Mouse (Mus musculus) CH12.LX (cell line): ENCODE measurements around the gene Tgfb2. TPM values are rescaled to one million over a fixed set of nuclear protein-coding genes. Genes with fewer than 3 reads are reported as not detected.

Source experiments
- DNase-seq: peaks from one replicate; pipeline ENCODE4 v3.0.0-alpha.2; 2013; ENCODE audit errors: extremely low read depth
- H3K27ac ChIP-seq: 2 replicates; pipeline ENCODE4 v1.5.1; 2012; ENCODE audit warnings: low read depth, mild to moderate bottlenecking, control low read depth, moderate library complexity; ENCODE audit not compliant: insufficient read depth
- H3K27me3 ChIP-seq: replicated peaks from 2 replicates; pipeline ENCODE3; 2012; ENCODE audit warnings: inconsistent platforms
- H3K36me3 ChIP-seq, 2 experiments: replicated peaks in 1 of 2; 2 replicates each; pipeline versions ENCODE3 to v1.6.1; 2012; ENCODE audit warnings: inconsistent platforms in 1 of 2, low read length in 1 of 2, mild to moderate bottlenecking in 1 of 2, mixed read lengths in 1 of 2, moderate library complexity in 1 of 2; ENCODE audit not compliant: control insufficient read depth in 1 of 2, insufficient read depth in 1 of 2
- H3K4me1 ChIP-seq, 2 experiments: 2 replicates each; pipeline ENCODE4 v1.6.1; 2012; ENCODE audit warnings: inconsistent platforms in 1 of 2, moderate library complexity in 1 of 2; ENCODE audit not compliant: insufficient read depth in 2 of 2, control insufficient read depth in 1 of 2
- H3K4me2 ChIP-seq: 2 replicates; pipeline ENCODE4 v1.6.1; 2012; ENCODE audit warnings: low read depth, mild to moderate bottlenecking, control low read depth; ENCODE audit not compliant: poor library complexity, insufficient read depth, severe bottlenecking
- H3K4me3 ChIP-seq, 3 experiments: fragments of 150-350 bp in 1 of 3; sonication (generic) in 1 of 3; replicated peaks in 1 of 3; 2 replicates each; pipeline versions ENCODE3 to v1.5.1; 2011 to 2012; ENCODE audit warnings: low read depth in 2 of 3, low read length in 2 of 3, mild to moderate bottlenecking in 2 of 3, moderate library complexity in 2 of 3, control low read depth in 1 of 3, improper control_type of control experiment in 1 of 3, inconsistent platforms in 1 of 3, mixed read lengths in 1 of 3; ENCODE audit not compliant: poor library complexity in 1 of 3
- H3K79me2 ChIP-seq: replicated peaks from 2 replicates; pipeline ENCODE4 v1.6.1; 2012; ENCODE audit warnings: mild to moderate bottlenecking, moderate library complexity; ENCODE audit not compliant: control insufficient read depth, poor library complexity, insufficient read depth, severe bottlenecking; ENCODE audit errors: extremely low read depth
- H3K9ac ChIP-seq: 2 replicates; pipeline ENCODE4 v1.6.1; 2012; ENCODE audit warnings: low read depth, mild to moderate bottlenecking, control low read depth, moderate library complexity; ENCODE audit not compliant: insufficient read depth
- H3K9me3 ChIP-seq: replicated peaks from 2 replicates; pipeline ENCODE3; 2012; ENCODE audit warnings: low read length, inconsistent platforms, mixed read lengths
- BHLHE40 ChIP-seq: IDR thresholded peaks from 2 replicates; pipeline ENCODE4 v1.6.1; 2011; ENCODE audit warnings: mild to moderate bottlenecking, low read depth, low read length, improper control_type of control experiment
- ETS1 ChIP-seq: conservative IDR thresholded peaks from 2 replicates; pipeline ENCODE4 v1.6.1; 2012; ENCODE audit warnings: low read depth, mild to moderate bottlenecking, inconsistent platforms, low read length, improper control_type of control experiment, moderate library complexity
- GABPA ChIP-seq: IDR thresholded peaks from 2 replicates; pipeline ENCODE4 v1.6.1; 2012; ENCODE audit warnings: low read depth, low read length, improper control_type of control experiment, inconsistent platforms; ENCODE audit not compliant: insufficient replicate concordance
- HCFC1 ChIP-seq: IDR thresholded peaks from 2 replicates; pipeline ENCODE4 v1.6.1; 2012; ENCODE audit warnings: low read depth, mild to moderate bottlenecking, inconsistent platforms, low read length, improper control_type of control experiment
- IRF4 ChIP-seq: IDR thresholded peaks from 2 replicates; pipeline ENCODE4 v1.6.1; 2014; ENCODE audit warnings: low read depth, mild to moderate bottlenecking, inconsistent platforms, low read length, improper control_type of control experiment
- JUN ChIP-seq: IDR thresholded peaks from 2 replicates; pipeline ENCODE4 v1.6.1; 2011; ENCODE audit warnings: low read depth, mild to moderate bottlenecking, low read length, improper control_type of control experiment, moderate library complexity; ENCODE audit not compliant: insufficient read depth
- KAT2A ChIP-seq: IDR thresholded peaks from 2 replicates; pipeline ENCODE4 v1.6.1; 2012; ENCODE audit warnings: low read length, improper control_type of control experiment, inconsistent platforms; ENCODE audit not compliant: insufficient replicate concordance
- MAFK ChIP-seq: IDR thresholded peaks from 2 replicates; pipeline ENCODE4 v1.6.1; 2011; ENCODE audit warnings: low read length, improper control_type of control experiment; ENCODE audit not compliant: insufficient replicate concordance
- MAX ChIP-seq: IDR thresholded peaks from 2 replicates; pipeline ENCODE4 v1.6.1; 2011; ENCODE audit warnings: low read length, improper control_type of control experiment
- MAZ ChIP-seq: IDR thresholded peaks from 2 replicates; pipeline ENCODE4 v1.6.1; 2012; ENCODE audit warnings: low read depth, mild to moderate bottlenecking, inconsistent platforms, low read length, improper control_type of control experiment, moderate library complexity
- MEF2A ChIP-seq: IDR thresholded peaks from 2 replicates; pipeline ENCODE4 v1.6.1; 2014; ENCODE audit warnings: low read depth, mild to moderate bottlenecking, inconsistent platforms, low read length, improper control_type of control experiment, borderline replicate concordance
- MYC ChIP-seq: IDR thresholded peaks from 2 replicates; pipeline ENCODE4 v1.6.1; 2011; ENCODE audit warnings: low read depth, mild to moderate bottlenecking, improper control_type of control experiment, low read length
- NELFE ChIP-seq: IDR thresholded peaks from 2 replicates; pipeline ENCODE4 v1.6.1; 2011; ENCODE audit warnings: low read depth, low read length, improper control_type of control experiment
- PAX5 ChIP-seq: IDR thresholded peaks from 2 replicates; pipeline ENCODE4 v1.6.1; 2012; ENCODE audit warnings: low read length, inconsistent platforms, mixed read lengths
- RAD21 ChIP-seq: IDR thresholded peaks from 2 replicates; pipeline ENCODE4 v1.6.1; 2011; ENCODE audit warnings: low read depth, mild to moderate bottlenecking, low read length, improper control_type of control experiment, moderate library complexity
- SIN3A ChIP-seq: IDR thresholded peaks from 2 replicates; pipeline ENCODE4 v1.6.1; 2012; ENCODE audit warnings: low read length, improper control_type of control experiment, inconsistent platforms
- SMC3 ChIP-seq: IDR thresholded peaks from 2 replicates; pipeline ENCODE4 v1.6.1; 2011; ENCODE audit warnings: low read depth, low read length, improper control_type of control experiment
- TBP ChIP-seq: conservative IDR thresholded peaks from 2 replicates; pipeline ENCODE4 v1.6.1; 2011; ENCODE audit warnings: low read depth, low read length, improper control_type of control experiment
- UBTF ChIP-seq: IDR thresholded peaks from 2 replicates; pipeline ENCODE4 v1.6.1; 2012; ENCODE audit warnings: low read depth, mild to moderate bottlenecking, inconsistent platforms, low read length, improper control_type of control experiment, moderate library complexity
- USF2 ChIP-seq: conservative IDR thresholded peaks from 2 replicates; pipeline ENCODE4 v1.6.1; 2011; ENCODE audit warnings: low read depth, low read length, improper control_type of control experiment
- ZC3H11A ChIP-seq: IDR thresholded peaks from 2 replicates; pipeline ENCODE4 v1.6.1; 2012; ENCODE audit warnings: low read depth, mild to moderate bottlenecking, inconsistent platforms, low read length, improper control_type of control experiment
- ZKSCAN1 ChIP-seq: IDR thresholded peaks from 2 replicates; pipeline ENCODE4 v1.6.1; 2012; ENCODE audit warnings: low read depth, inconsistent platforms, low read length, improper control_type of control experiment, borderline replicate concordance
- ZMIZ1 ChIP-seq: IDR thresholded peaks from 2 replicates; pipeline ENCODE4 v1.6.1; 2012; ENCODE audit warnings: low read depth, mild to moderate bottlenecking, inconsistent platforms, low read length, improper control_type of control experiment
- ZNF384 ChIP-seq: IDR thresholded peaks from 2 replicates; pipeline ENCODE4 v1.6.1; 2012; ENCODE audit warnings: low read depth, low read length, improper control_type of control experiment, inconsistent platforms
- dilution Hi-C: fragments of 300-500 bp; cut with MboI; formaldehyde crosslinking; loops from 2 replicates; pipeline ENCODE4 v1.14.3; 2020; ENCODE audit warnings: low sequenced_read_pairs; ENCODE audit not compliant: extremely low pct_unique_long_range_greater_than_20kb, extremely low pct_ligation_motif_present
- in situ Hi-C: fragments of 300-500 bp; cut with MboI; formaldehyde crosslinking; loops from 3 replicates; pipeline ENCODE4 v1.14.3; 2019; ENCODE audit warnings: low sequenced_read_pairs, low pct_ligation_motif_present, low pct_unique_long_range_greater_than_20kb, mixed read lengths
- polyA plus RNA-seq: library from polyadenylated mRNA; unstranded; fragments of >175 nt; gene quantifications from 2 replicates; pipeline ENCODE4 v1.2.1, GENCODE M21; 2012; ENCODE audit warnings: low read depth; ENCODE audit not compliant: insufficient read length
- total RNA-seq, 2 experiments: library from RNA; depleted of rRNA; stranded (reverse); fragments of 300-350 nt in 1 of 2; fragments of >200 nt in 1 of 2; gene quantifications; 2 replicates each; pipeline ENCODE4 v1.2.3; 2012 to 2014

Gene Tgfb2
- total and polyA plus RNA-seq, 3 experiments, result 0.04 TPM; not detected in 2

GRCm38 (mm10) chr1:186675263-186675662 is 30.5 kb downstream of the Tgfb2 start:
- no peaks in the 10 kb centered on the region for H3K36me3 ChIP-seq
- in situ Hi-C loops (no loop called here), dilution Hi-C loops (no loop called here)
- no peaks in the 10 kb centered on the region for H3K4me1 ChIP-seq
- no peak overlapping the region for H3K9ac ChIP-seq
- no peak overlapping the region for H3K27ac ChIP-seq
- DNase-seq, result no peak
- H3K9me3 ChIP-seq, result no peaks in the 10 kb centered on the region
- H3K27me3 ChIP-seq, result no peaks in the 10 kb centered on the region
- H3K4me2 ChIP-seq, result no peak overlapping the region
- TF ChIP-seq MYC (no peak), PAX5 (no peak), UBTF (no peak), SMC3 (no peak), BHLHE40 (no peak), ZNF384 (no peak), MEF2A (no peak), ZKSCAN1 (no peak), NELFE (no peak), USF2 (no peak), GABPA (no peak), ZC3H11A (no peak), MAZ (no peak), ZMIZ1 (no peak), MAFK (no peak)
- H3K4me3 ChIP-seq, result no peak overlapping the region
- H3K79me2 ChIP-seq, result no peaks in the 10 kb centered on the region

- in situ Hi-C loops (no loop called here), dilution Hi-C loops (no loop called here)
- Histone ChIP-seq H3K9me3 (no peaks in the 10 kb centered on the region), H3K36me3 (no peaks in the 10 kb centered on the region), H3K27me3 (no peaks in the 10 kb centered on the region), H3K4me1 (no peaks in the 10 kb centered on the region), H3K4me3 (no peak overlapping the region), H3K4me2 (no peak overlapping the region), H3K79me2 (no peaks in the 10 kb centered on the region), H3K9ac (no peak overlapping the region), H3K27ac (no peak overlapping the region)
- no peak for DNase-seq
- TF ChIP-seq UBTF, result no peak
- no peak for TF ChIP-seq ZNF384
- no peak for TF ChIP-seq SIN3A
- no peak for TF ChIP-seq MEF2A
- no peak for TF ChIP-seq USF2
- TF ChIP-seq ZKSCAN1, result no peak
- TF ChIP-seq MAX, result no peak
- TF ChIP-seq KAT2A, result no peak
- no peak for TF ChIP-seq IRF4
- no peak for TF ChIP-seq TBP
- TF ChIP-seq ETS1, result no peak
- TF ChIP-seq RAD21, result no peak
- TF ChIP-seq MAZ, result no peak
- no peak for TF ChIP-seq PAX5
- TF ChIP-seq JUN, result no peak
- TF ChIP-seq HCFC1, result no peak
Observed at GRCm38 (mm10) chr1:186674621-186675020, 31.2 kb downstream of the Tgfb2 start.
